Mouse (Mus musculus) CH12.LX (cell line): Measurements from ENCODE around the gene Serpinb1a.

Experiments
- BHLHE40 ChIP-seq: IDR thresholded peaks from 2 replicates; pipeline ENCODE4 v1.6.1; 2011; ENCODE audit warnings: mild to moderate bottlenecking, low read depth, low read length, improper control_type of control experiment
- CTCF ChIP-seq, 2 experiments: IDR thresholded peaks in 1 of 2; conservative IDR thresholded peaks in 1 of 2; 2 replicates each; pipeline ENCODE4 v1.5.1; 2011 to 2012; ENCODE audit warnings: low read depth in 2 of 2, low read length in 2 of 2, improper control_type of control experiment in 1 of 2, inconsistent platforms in 1 of 2, mild to moderate bottlenecking in 1 of 2, moderate library complexity in 1 of 2

- TF ChIP-seq BHLHE40: no peak
- no peak for TF ChIP-seq CTCF (conservative IDR thresholded peaks at IDR 0.05 in 1 of 2, IDR thresholded peaks at IDR 0.05 in 1 of 2; ENCODE audit: low read depth in 2 of 2, low read length in 2 of 2)
Observed at GRCm38 (mm10) chr13:32898111-32898510, 47.1 kb upstream of the Serpinb1a start, which contains the start of gene Serpinb1c.
